Mouse (Mus musculus) liver, adult 2 months (tissue): ENCODE measurements at regions not wholly inside any gene's neighbourhood (a gene's known extent, or its start where the extent isn't known, plus 50 kb on each side); places are given as distances from the start of the nearest gene placed in this dataset.

Experiments
- CTCF ChIP-seq: fragments of 200-500 bp; IDR thresholded peaks from 2 replicates; pipeline ENCODE4 v1.5.1; 2011; ENCODE audit warnings: low read depth, low read length, control low read depth
- POLR2A ChIP-seq: fragments of 200-500 bp; IDR thresholded peaks from 2 replicates; pipeline ENCODE4 v1.6.1; 2011; ENCODE audit warnings: low read length, control low read depth; ENCODE audit not compliant: insufficient read depth; ENCODE audit errors: extremely low read depth

DNA sequence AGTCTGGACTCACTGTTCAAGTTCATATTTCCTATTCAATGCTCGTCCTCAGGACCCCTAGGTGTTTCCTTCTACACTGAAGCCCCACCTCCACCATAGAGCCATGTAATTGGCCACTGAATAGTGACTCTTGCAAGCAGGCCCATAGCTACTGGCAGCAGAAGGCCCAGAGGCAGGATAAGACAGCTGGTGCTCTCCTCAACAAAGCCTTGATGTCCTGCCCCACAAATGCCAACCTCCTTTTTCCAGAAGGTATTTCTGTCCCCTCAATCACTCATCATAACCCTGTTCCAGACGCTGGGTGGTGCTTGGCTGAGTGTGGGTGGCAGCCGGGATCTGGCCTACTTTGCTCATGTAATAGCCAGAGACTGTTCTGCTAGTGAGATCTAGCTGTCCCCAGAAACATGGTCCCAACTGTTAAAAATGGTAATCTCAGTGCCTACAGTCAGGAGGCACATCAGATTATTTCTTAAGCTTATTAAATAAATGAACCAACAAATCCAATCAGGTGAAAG is 530.9 kb downstream of the 1810013L24Rik start:
- TF ChIP-seq CTCF = no peak
- no peak for TF ChIP-seq POLR2A
